Mouse (Mus musculus) regulatory T cell (primary cell): Measurements from ENCODE around the gene Nsun4.

ENCODE experiments used
- in situ Hi-C: fragments of 300-600 bp; cut with MboI, MseI; formaldehyde crosslinking; loops from one replicate; pipeline ENCODE4 v1.15.1; 2025; ENCODE audit warnings: high pct_unique_total_duplicates

The Nsun4 gene

DNA sequence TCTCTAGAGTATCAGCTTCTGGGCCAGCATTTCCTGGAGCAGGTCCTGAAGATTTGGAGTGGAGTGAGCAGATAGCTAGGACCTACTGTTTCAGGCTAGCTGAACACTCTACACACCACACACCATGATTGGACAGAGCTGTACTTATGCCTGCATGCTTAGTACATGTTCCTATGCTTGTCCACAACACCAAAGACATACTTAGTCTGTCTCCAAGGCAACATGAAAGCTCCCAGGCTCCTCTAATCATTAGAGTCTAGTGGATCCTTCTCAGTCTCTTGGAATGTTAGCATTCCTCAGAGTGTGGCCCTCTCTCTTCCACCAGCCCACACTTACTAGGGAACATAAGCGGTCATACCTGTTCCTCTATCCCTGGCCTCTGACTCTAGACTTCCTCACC lies 66.2 kb downstream of the Nsun4 start:
- in situ Hi-C loops, result no loop called here

DNA sequence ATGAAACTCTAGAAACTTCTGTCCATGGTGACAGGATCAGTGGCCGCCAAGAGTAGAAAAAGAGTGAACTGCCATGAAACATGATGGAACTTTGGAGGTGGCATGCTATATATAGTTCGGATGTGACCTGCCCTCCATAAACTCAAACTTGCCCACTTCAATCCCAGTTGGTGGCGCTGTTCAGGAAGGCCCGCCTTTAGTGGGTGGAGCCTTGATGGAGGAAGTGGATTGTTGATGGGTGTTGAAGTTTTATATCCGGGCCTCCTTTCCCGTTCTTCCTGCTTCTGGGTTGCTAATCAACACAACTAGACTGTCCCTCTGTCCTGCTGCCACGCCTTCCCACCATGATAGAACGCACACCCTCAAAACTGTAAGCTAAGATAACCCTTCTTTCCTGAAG lies 68.7 kb downstream of the Nsun4 start:
- in situ Hi-C loops, result loop anchor here (5.0 kb wide), 1 partner anchor 83 kb away; no protein-coding TSS in a partner anchor

DNA sequence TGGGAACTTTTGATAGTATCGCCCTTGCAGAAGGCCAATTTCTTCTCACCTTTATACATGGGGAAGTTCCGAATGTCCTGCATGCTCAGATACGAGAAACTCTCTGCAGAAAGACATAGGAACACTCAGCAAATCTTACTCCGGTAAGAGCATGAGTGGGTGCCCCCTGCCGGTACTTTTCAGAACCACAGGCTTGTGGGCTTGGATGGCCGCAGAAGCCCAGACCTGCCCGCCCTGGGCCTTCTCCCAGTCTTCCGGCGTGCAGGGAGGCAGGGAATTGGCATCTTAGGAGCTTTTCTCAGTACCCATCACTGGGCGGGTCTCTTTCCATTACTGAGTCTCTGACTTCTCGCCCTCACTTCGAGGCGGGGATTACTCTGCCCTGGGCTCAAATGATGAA lies 69.6 kb downstream of the Nsun4 start:
- in situ Hi-C loops, result loop anchor here (5.0 kb wide), 1 partner anchor 82 kb away; no protein-coding TSS in a partner anchor
